Mouse (Mus musculus) olfactory bulb, adult 2 months (tissue): ENCODE data around the gene Apopt1.

Experiments
- CTCF ChIP-seq: fragments of 200-500 bp; IDR thresholded peaks from 2 replicates; pipeline ENCODE4 v1.5.1; 2012; ENCODE audit warnings: low read depth, mild to moderate bottlenecking, low read length, moderate library complexity; ENCODE audit not compliant: insufficient read depth
- POLR2A ChIP-seq: fragments of 200-500 bp; IDR thresholded peaks from 2 replicates; pipeline ENCODE4 v1.6.1; 2012; ENCODE audit warnings: mild to moderate bottlenecking, low read depth, low read length, moderate library complexity; ENCODE audit not compliant: insufficient read depth

GRCm38 (mm10) chr12:111757561-111758325 is 44.7 kb downstream of the Apopt1 start:
- TF ChIP-seq CTCF (no peak), POLR2A (no peak)
